Mouse (Mus musculus) small intestine, adult 2 months (tissue): Measurements from ENCODE around the gene Osbpl11. TPM values are rescaled to one million over a fixed set of nuclear protein-coding genes. Genes with fewer than 3 reads are reported as not detected.

Experiments
- H3K27ac ChIP-seq: fragments of 200-500 bp; 2 replicates; pipeline ENCODE4 v1.5.1; 2012; ENCODE audit warnings: low read depth, low read length, control low read depth, inconsistent platforms; ENCODE audit not compliant: insufficient read depth
- H3K27me3 ChIP-seq: fragments of 200-500 bp; 2 replicates; pipeline ENCODE4 v1.6.1; 2012; ENCODE audit warnings: mild to moderate bottlenecking, moderate library complexity, low read length, inconsistent platforms; ENCODE audit not compliant: control insufficient read depth, insufficient read depth
- H3K36me3 ChIP-seq: fragments of 200-500 bp; 2 replicates; pipeline ENCODE4 v1.6.1; 2012; ENCODE audit warnings: mild to moderate bottlenecking, low read length, control low read depth, inconsistent platforms; ENCODE audit not compliant: control insufficient read depth, insufficient read depth
- H3K4me1 ChIP-seq: fragments of 200-500 bp; 2 replicates; pipeline ENCODE4 v1.6.1; 2012; ENCODE audit warnings: low read length, inconsistent platforms, mixed read lengths; ENCODE audit not compliant: control insufficient read depth, insufficient read depth, insufficient read length
- H3K4me3 ChIP-seq: fragments of 200-500 bp; 2 replicates; pipeline ENCODE4 v1.5.1; 2012; ENCODE audit warnings: low read depth, mild to moderate bottlenecking, control low read depth, inconsistent platforms, low read length, moderate library complexity
- CTCF ChIP-seq: fragments of 200-500 bp; IDR thresholded peaks from 2 replicates; pipeline ENCODE4 v1.5.1; 2012; ENCODE audit warnings: low read depth, mild to moderate bottlenecking, control low read depth, inconsistent platforms, low read length, moderate library complexity, mixed read lengths; ENCODE audit not compliant: insufficient replicate concordance, insufficient read length; ENCODE audit errors: extremely low read depth
- POLR2A ChIP-seq: fragments of 200-500 bp; IDR thresholded peaks from 2 replicates; pipeline ENCODE4 v1.6.1; 2012; ENCODE audit warnings: low read depth, mild to moderate bottlenecking, control low read depth, inconsistent platforms, low read length, moderate library complexity
- WGBS: fragments of 180-500 bp; shearing (Covaris S2); methylation state at CpG from one replicate; pipeline ENCODE4 v1.1.7; 2018; 5-methylcytosine and 5-hydroxymethylcytosine counted together
- polyA plus RNA-seq: library from polyadenylated mRNA; depleted of rRNA; stranded (reverse); fragments of >200 nt; gene quantifications from 2 replicates; pipeline ENCODE4 v1.2.3, GENCODE M21; 2012

Osbpl11 gene
- polyA plus RNA-seq, 1 experiment: 8.3 TPM

DNA sequence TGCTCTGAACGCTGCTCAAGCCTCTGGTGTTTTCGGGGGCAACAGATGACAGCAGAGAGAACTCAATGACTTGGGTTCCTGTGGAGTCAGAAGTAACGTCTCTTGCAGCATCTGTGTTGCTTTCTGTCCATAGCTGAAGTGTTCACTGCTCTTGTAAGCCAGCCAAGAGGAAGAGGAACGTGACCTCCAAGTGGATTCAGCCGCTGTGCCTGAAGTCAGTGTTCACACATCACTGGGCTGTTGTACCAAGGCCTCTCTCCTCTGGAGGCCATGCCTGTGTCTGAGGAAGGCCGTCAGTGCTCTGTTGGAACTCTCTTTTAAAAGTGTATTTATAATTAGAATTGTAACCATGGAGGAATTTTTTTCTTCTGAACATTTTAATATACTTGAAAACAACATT is 57.2 kb downstream of the Osbpl11 start:
- Histone ChIP-seq H3K27me3 (no peaks in the 10 kb centered on the region), H3K27ac (no peak overlapping the region), H3K4me1 (no peaks in the 10 kb centered on the region; the same call in 1 of the 2 replicates), H3K36me3 (peaks cover 44% of the 10 kb centered on the region), H3K4me3 (no peak overlapping the region)
- 72% methylated on average over 6 of the region's 6 CpGs for WGBS
- TF ChIP-seq CTCF: no peak
- TF ChIP-seq POLR2A: no peak

- peaks cover 31% of the 10 kb centered on the region for H3K36me3 ChIP-seq
- 92% methylated on average over 6 of the region's 6 CpGs for WGBS
- no peak overlapping the region for H3K4me3 ChIP-seq
- TF ChIP-seq CTCF (no peak), POLR2A (no peak)
- H3K27ac ChIP-seq: no peak overlapping the region
- H3K4me1 ChIP-seq: no peaks in the 10 kb centered on the region; the same call in 1 of the 2 replicates
- H3K27me3 ChIP-seq: no peaks in the 10 kb centered on the region
Observed at GRCm38 (mm10) chr16:33244136-33244691, 59.3 kb downstream of the Osbpl11 start.

GRCm38 (mm10) chr16:33244933-33245470 is 60.1 kb downstream of the Osbpl11 start:
- no peak for TF ChIP-seq CTCF
- no peak for TF ChIP-seq POLR2A
- no peak overlapping the region for H3K4me3 ChIP-seq
- peaks cover 25% of the 10 kb centered on the region for H3K36me3 ChIP-seq
- no peaks in the 10 kb centered on the region for H3K27me3 ChIP-seq
- H3K27ac ChIP-seq: no peak overlapping the region
- no peaks in the 10 kb centered on the region; the same call in 1 of the 2 replicates for H3K4me1 ChIP-seq
- 97% methylated on average over 9 of the region's 9 CpGs for WGBS

GRCm38 (mm10) chr16:33246526-33246925 is 61.7 kb downstream of the Osbpl11 start:
- Histone ChIP-seq H3K36me3 (peaks cover 17% of the 10 kb centered on the region), H3K27me3 (no peaks in the 10 kb centered on the region), H3K27ac (no peak overlapping the region), H3K4me1 (no peaks in the 10 kb centered on the region; the same call in 1 of the 2 replicates), H3K4me3 (no peak overlapping the region)
- 97% methylated on average over 5 of the region's 5 CpGs for WGBS
- TF ChIP-seq CTCF (no peak), POLR2A (no peak)

DNA sequence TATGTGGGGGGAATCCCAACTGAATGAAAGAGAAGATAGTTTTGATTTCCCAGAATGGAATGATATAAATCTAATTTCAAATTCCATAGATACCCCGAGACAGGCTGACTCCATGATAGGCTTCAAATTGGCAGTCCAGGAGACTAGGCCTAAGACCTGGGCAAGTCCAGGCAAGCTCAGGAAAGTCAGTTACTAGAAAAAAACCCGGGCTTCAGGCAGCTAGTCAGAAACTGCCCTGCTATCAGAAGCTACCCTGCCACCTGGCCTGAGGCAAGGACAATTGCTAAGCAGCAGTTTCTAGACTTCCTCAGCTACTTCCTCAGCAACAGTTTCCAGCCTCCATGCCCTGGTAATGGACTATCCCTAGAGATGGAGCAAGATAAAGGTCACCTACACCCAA is 62.1 kb downstream of the Osbpl11 start:
- no peaks in the 10 kb centered on the region; the same call in 1 of the 2 replicates for H3K4me1 ChIP-seq
- no peak overlapping the region for H3K27ac ChIP-seq
- peaks cover 12% of the 10 kb centered on the region for H3K36me3 ChIP-seq
- WGBS: 69% methylated on average over 2 of the region's 2 CpGs
- no peaks in the 10 kb centered on the region for H3K27me3 ChIP-seq
- no peak overlapping the region for H3K4me3 ChIP-seq
- TF ChIP-seq POLR2A: no peak
- no peak for TF ChIP-seq CTCF

DNA sequence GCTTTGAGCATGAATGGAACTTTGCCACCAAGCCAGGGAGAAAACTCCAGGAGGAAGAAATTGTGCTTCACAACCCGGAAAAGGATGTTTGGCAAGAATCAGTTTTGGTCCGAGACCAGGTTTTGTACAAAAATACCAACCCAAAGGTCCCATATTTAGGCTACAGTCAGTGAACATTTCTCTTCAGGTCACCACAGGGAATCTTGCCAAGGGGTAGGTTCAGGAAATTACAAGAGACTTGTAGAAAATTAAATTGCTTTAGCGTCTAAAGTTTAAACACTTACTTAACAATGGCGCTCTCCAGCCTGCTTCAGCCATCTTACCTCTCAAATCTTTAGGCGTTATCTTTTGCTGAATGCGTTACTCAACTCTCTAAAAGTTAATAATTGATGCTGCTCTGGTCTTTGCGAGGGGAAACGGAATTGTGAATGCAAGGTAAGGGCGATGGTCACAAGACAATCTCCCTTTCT is 65.8 kb downstream of the Osbpl11 start:
- TF ChIP-seq POLR2A (no peak), CTCF (no peak)
- under 1% methylated on average over 9 of the region's 9 CpGs for WGBS
- Histone ChIP-seq H3K27ac (peak overlapping the region; percentile 85), H3K27me3 (no peaks in the 10 kb centered on the region), H3K4me3 (peak overlapping the region; percentile 95), H3K36me3 (no peaks in the 10 kb centered on the region), H3K4me1 (peaks cover 5% of the 10 kb centered on the region; the same call in 1 of the 2 replicates)

DNA sequence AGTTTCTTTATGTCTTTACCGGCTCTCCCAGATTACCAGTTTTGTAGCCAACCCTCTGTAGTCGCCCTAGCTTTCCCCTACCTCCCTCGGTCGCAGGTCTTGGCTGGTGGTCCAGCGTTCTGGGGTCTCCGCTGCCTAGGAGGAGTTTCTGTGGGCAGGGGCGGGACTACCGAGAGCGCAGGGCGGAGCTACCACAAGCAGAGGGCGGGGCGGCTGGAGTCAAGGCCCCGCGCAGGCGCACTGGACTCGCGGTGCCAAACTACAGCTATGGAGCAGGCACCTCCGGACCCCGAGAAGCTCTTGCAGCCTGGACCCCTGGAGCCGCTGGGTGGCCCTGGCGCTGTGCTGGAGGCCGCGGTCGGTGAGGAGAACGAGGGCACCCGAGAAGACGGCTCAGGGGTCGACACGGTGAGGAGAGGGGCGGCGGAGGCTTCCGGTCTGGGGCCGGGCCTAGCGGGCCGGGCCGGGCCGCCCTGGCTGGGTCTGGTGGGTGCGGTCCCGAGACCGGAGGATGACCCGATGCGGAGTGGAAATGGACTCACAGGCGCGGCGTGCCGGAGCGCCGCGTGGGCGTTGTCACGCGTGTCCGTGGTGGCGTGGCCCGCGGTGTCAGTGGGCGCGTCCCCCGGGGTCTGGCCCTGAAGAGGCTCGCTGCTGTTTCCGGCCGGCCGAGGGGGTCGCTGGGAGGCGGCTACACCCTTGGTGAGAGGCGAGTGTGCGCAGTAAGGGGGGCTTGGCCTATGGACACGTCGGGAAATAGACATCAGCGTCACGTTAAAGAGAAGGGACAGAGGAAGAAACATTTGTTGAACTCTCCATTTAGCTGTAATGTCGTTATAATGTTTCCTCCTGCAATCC is 66.6 kb downstream of the Osbpl11 start, which contains the start of gene Snx4:
Gene Snx4 (plus strand): TSS at position 249 of the 858 bp plus-strand sequence.
- TF ChIP-seq CTCF: no peak
- TF ChIP-seq POLR2A: peak; percentile 49
- WGBS: under 1% methylated on average over 72 of the region's 72 CpGs
- H3K27me3 ChIP-seq: no peaks in the 10 kb centered on the region
- no peaks in the 10 kb centered on the region for H3K36me3 ChIP-seq
- H3K4me1 ChIP-seq: peaks cover 8% of the 10 kb centered on the region; the same call in 1 of the 2 replicates
- H3K4me3 ChIP-seq: peak within 1 kb of the TSS; percentile 95
- H3K27ac ChIP-seq: peak within 1 kb of the TSS; percentile 85
